Mouse (Mus musculus) right cerebral cortex, adult 18-20 months (tissue): ENCODE results near the gene Dock2.

Experiments
- DNase-seq: peaks from one replicate; pipeline ENCODE4 v3.0.0; 2022; ENCODE audit warnings: mixed read lengths

The Dock2 gene

DNA sequence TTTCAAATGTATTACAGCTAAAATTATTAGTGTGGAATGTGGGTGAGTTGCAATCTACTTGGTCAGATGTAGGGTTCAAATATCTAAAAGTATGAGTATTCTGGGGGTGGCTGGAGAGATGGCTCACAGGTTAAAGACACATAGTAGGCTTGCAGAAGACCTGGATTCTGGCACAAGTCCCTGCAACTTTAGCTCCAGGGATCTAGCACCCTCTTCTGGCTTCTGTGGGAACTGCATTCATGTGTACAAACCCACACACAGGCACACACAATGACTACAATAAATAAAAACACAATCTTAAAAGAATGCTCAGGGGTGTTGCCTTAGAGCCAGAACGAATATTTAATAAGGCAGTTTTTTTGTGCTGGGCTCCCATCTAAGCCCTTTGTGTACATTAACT is 445.8 kb downstream of the Dock2 start:
- no peak for DNase-seq

- no peak for DNase-seq
These were observed 451.2 kb downstream of the Dock2 start for GRCm38 (mm10) chr11:34332344-34333031.

DNA sequence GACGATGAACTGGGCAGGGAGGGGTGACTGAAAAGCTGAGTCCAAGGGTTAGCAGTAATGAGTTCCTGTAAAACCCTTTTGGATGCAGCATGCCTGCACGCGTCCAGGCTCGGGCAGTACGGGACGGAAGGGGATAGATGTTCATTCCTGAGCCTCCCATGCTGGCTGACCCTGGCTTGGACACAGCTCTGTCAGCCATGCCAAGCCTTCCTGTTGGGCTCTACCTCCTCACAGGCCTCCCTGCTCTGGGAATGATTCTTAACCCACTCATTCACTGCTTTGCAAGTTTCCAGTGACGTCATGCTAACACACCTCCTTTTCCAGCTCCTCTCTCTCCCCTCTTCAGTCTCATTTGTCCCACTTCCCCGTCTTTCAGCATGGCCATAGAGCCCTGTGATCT is 460.0 kb downstream of the Dock2 start:
- no peak for DNase-seq

DNA sequence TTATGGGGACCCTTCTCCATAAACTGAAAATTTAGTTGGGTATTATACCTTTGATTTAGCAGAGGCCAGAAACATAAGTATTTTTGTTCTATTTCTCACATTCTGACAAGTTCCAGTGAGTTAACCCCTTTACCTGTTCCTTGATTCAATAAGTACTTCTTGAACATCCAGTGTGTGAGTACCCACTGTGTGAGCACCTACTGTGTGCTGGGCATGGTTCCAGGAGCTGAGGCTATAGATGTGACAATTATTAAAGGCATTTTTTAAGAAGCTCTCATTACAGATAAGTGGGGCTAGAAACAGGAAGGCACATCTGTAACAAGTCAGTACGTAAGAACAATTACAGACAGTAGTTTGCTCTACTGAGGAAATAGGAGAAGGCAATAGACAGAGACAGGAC is 464.4 kb downstream of the Dock2 start:
- no peak for DNase-seq

- DNase-seq, result peak; percentile 37
These were observed 466.7 kb downstream of the Dock2 start for GRCm38 (mm10) chr11:34317001-34317400.

GRCm38 (mm10) chr11:34316176-34316575 is 467.5 kb downstream of the Dock2 start:
- DNase-seq, result no peak

GRCm38 (mm10) chr11:34315383-34315782 is 468.3 kb downstream of the Dock2 start:
- DNase-seq, result no peak

DNA sequence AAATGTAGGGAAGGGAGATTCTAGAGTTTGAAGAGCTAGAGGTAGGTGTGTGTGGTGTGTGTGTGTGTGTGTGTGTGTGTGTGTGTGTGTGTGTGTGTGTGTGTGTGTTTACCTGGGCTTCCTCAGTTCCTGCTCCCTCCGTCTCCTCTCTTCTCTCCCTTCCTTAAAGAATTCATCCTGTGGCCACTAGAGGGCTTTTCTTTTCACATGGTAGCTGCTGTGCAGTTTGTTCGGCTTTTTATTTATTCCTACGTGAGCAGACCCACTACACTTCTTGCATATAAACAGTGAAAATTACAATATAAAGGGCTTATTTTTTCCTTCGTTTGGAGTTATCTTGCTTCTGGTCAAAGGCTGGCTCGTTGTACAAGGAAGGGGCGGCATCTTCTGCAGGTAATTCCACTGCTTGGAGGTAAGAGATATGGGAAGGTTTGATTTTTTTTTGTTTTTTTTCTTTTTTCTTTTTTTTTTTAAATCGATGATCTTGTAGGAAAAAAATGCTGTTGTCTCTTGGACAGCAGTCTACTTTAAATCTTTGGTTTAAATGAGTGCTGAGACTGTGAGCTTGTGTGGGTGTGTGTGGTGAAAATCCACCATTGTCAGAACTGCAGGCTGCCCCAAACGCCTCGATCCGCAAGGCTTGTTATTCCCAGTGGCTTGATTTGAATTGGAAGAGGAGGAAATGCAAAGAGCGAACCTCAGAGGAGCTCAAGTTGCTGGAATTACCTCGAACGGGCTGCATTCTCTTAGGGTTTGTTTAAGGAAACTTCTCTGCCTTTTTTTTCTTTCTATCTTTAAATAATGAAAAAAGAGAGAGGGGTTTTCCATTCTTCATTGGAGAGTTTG is 468.9 kb downstream of the Dock2 start, which contains the start of gene Fam196b:
Gene Fam196b (plus strand): TSS at position 289 of the 846 bp plus-strand sequence.
- peak; percentile 42 for DNase-seq

- DNase-seq, result no peak
These were observed 471.5 kb downstream of the Dock2 start for GRCm38 (mm10) chr11:34312208-34312607.

DNA sequence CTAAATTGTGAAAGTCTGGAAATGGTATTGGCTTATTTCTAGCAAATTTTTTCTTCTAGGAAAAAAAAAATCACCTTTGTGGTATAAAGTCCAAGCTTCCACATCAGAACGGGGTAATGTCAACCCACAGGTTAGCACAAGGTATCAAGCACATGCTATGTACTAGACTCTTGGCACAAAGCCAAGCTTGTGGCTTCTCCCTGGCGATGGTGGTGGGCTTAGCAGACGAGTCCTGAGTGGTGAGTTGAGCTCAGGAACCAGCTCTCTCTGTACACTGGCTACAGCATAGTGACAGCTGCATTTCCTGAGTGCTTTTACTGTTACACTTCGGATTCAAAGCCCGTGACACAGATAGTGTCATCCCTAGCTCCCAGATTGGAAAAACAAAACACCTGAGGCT is 472.0 kb downstream of the Dock2 start:
- DNase-seq, result no peak

- no peak for DNase-seq
These were observed 474.3 kb downstream of the Dock2 start for GRCm38 (mm10) chr11:34309360-34309759.

- no peak for DNase-seq
These were observed 475.0 kb downstream of the Dock2 start for GRCm38 (mm10) chr11:34308731-34309130.

GRCm38 (mm10) chr11:34306231-34306630 is 477.5 kb downstream of the Dock2 start:
- no peak for DNase-seq

GRCm38 (mm10) chr11:34300064-34300463 is 483.6 kb downstream of the Dock2 start:
- DNase-seq, result no peak

- DNase-seq, result no peak
These were observed 484.1 kb downstream of the Dock2 start for GRCm38 (mm10) chr11:34299550-34299949.

DNA sequence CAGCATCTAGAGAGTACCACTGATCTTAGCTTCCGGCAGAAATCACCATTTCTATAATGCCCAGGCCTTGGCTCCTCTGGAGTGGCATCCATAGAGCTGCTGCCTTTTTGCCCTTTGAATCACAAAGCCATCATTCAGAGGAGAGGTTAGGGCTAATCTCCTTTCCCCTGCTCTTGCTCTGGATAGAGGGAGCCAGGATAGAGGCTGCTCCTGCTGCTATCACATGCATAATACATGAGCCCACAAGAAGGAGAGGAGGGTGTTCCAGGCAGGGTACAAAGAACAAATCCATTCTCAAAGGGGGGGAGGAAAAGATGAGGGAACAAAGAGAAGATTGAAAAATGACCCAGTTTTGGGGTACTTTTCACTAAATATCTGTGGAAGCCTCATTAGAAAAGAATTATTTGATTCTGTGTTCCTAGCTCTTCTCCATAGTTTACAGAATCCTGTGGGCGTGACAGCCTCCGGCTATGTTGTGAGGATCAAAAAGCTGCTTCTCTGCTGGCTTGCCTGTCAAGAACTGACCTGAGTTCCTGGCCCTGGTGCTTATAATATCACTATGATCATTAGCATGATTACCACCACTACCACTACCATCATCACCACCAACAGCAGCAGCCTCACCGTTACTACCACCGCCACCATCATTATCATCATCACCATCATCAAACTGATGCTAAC is 485.9 kb downstream of the Dock2 start:
- DNase-seq, result no peak

GRCm38 (mm10) chr11:34291304-34291703 is 492.4 kb downstream of the Dock2 start:
- DNase-seq, result no peak

DNA sequence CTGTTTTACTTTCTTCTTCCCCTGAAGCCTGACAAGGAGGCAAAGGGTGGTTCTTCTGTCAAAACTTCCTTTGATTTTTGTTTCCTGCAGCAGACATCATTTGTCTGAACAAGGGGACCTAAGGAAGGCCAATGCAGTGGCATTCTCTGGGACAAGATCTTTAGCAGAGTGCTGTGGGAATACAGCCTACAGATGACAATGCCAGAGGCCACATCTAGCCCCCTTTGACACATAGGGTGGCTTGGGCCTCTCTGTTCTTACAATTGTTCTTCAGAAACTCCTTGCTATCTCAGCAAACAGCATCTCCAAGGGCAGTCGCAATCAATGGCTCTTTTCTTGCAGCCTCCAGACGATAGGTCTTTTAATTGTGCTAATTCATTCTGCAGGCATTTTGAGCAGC is 493.0 kb downstream of the Dock2 start:
- no peak for DNase-seq

DNA sequence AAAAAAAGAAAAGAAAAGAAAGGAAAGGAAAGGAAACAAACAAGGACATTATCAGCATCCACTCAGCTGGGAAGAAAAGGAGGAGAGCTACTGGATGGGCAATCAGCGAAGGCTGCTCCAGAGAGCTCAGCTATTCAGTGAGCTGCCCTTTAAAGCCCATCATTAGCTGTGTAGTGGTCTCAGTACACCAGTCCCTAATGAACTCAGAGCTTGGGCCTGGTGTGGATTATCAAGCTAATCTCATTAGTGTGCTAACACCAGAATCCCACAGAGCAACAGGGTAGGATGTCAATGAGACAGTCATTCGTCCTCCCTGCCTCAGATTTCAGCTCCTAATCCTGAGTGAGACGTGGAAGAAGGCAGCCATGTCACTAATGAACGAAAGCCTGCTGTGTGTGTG is 493.4 kb downstream of the Dock2 start:
- no peak for DNase-seq

- no peak for DNase-seq
These were observed 499.4 kb downstream of the Dock2 start for GRCm38 (mm10) chr11:34284124-34284808.

- DNase-seq, result no peak
These were observed 506.6 kb downstream of the Dock2 start for GRCm38 (mm10) chr11:34277047-34277445.

GRCm38 (mm10) chr11:34276363-34277046 is 507.2 kb downstream of the Dock2 start:
- peak; percentile 11 for DNase-seq
